ENCODE assay signal across 11 mouse cellular contexts in the genomic region with DNA sequence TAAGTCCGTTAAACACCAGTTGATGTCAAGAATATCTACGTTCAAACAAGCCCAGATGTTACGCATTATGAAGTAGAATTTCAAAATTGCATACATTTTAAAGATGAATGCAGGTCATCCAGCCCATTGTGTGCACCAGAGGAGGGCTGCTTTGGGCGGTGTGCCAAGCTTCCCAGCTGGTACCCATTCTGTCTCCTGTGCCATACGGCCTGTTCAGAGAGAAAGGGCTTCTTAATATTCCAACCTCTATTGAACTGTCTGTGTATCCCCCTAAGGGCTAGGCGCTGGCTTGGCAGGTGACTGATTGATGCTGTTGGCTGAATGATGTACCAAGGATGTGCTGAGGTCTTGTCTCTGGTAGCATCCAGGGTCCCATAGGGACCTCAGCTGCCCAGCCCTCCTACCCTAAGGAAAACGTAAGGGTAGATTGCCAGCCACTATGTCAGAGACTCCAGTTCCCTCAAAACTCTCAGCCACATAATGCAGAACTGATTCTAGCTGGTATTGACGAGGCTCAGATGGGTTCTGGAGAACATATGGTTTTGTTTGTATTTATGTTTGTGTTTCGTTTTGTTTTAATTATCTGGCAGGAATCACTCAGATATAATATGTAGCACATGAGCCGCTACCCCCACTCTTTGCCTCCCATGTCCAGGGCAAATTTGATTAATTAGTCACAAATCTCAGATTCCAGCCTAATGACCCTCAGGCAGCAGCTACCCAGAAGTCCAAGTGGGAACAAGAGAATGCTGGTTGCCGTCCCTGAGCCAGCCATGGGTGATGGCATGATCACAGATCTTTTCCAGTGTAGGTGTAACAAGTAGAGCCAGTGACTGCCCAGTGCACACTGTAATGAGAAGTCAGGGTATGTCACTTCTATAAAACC.
DNase-seq lines count a peak whose midpoint lies in the region; ATAC-seq and TF ChIP-seq lines count a peak whose summit lies in the region.
"Had no signal": no experiment of that assay in that cellular context is flagged by ENCODE, and none has a peak within 500 bp of the region (broad histone marks: within the 10 kb centered on the region; RNA-seq: fewer than 3 reads in every experiment).

No protein-coding gene starts in this region.

- H3K27me3 ChIP-seq in midbrain, embryonic 12.5 days: no peaks in the 10 kb centered on the region
- no peaks in the 10 kb centered on the region for H3K27me3 ChIP-seq in midbrain, embryonic 11.5 days (ENCODE audit: control insufficient read depth, insufficient read depth, low read length)
- no peaks in the 10 kb centered on the region for H3K27me3 ChIP-seq in embryonic facial prominence, embryonic 11.5 days (ENCODE audit: control insufficient read depth, insufficient read depth, low read length)
- H3K27me3 ChIP-seq in hindbrain, embryonic 14.5 days (ENCODE audit: control insufficient read depth, insufficient read depth, low read length): no peaks in the 10 kb centered on the region
- H3K27me3 ChIP-seq in midbrain, postnatal 0 days (ENCODE audit: insufficient read depth, low read length): no peaks in the 10 kb centered on the region
- no peaks in the 10 kb centered on the region for H3K27me3 ChIP-seq in liver, postnatal 0 days (ENCODE audit: insufficient read depth, low read length)
- H3K27me3 ChIP-seq: liver, embryonic 15.5 days had no signal

- TF ChIP-seq CTCF in midbrain, postnatal 0 days (IDR thresholded peaks at IDR 0.05): no peak
- no peak for TF ChIP-seq CTCF in liver, postnatal 0 days (IDR thresholded peaks at IDR 0.05; ENCODE audit: low read depth)

- DNase-seq in midbrain, embryonic 11.5 days (ENCODE audit: low spot score, missing footprints): no peak
- peak; percentile 68 for DNase-seq in embryonic facial prominence, embryonic 11.5 days (ENCODE audit: low spot score)
- DNase-seq in hindbrain, embryonic 14.5 days (ENCODE audit: low spot score): peak; percentile 50
- peak; percentile 56 for DNase-seq in midbrain, postnatal 0 days (ENCODE audit: low spot score)
- no peak for DNase-seq in lung, postnatal 10 days
- no peak for DNase-seq in liver, postnatal 0 days
- no peak for DNase-seq in left cerebral cortex, adult 11 months (ENCODE audit: low spot score)
- DNase-seq: heart, postnatal 4 days; thymus, postnatal 4 days had no signal

- no peak overlapping the region for H3K27ac ChIP-seq in midbrain, embryonic 12.5 days (replicated peaks)
- no peak overlapping the region for H3K27ac ChIP-seq in midbrain, embryonic 11.5 days (ENCODE audit: low read depth, low read length)
- no peak overlapping the region for H3K27ac ChIP-seq in embryonic facial prominence, embryonic 11.5 days (replicated peaks; ENCODE audit: low read depth, low read length)
- 0 out of 2 replicates have a peak overlapping the region, but pooled peaks have one; percentile 61 for H3K27ac ChIP-seq in hindbrain, embryonic 14.5 days
- no peak overlapping the region for H3K27ac ChIP-seq in midbrain, postnatal 0 days (ENCODE audit: low read depth, low read length)
- no peak overlapping the region for H3K27ac ChIP-seq in liver, postnatal 0 days (ENCODE audit: low read depth)
- H3K27ac ChIP-seq: liver, embryonic 15.5 days had no signal

- peaks cover 39% of the 10 kb centered on the region for H3K4me1 ChIP-seq in midbrain, embryonic 12.5 days
- H3K4me1 ChIP-seq in midbrain, embryonic 11.5 days (ENCODE audit: control insufficient read depth, insufficient read depth, low read length): peaks cover 13% of the 10 kb centered on the region; the same call in 1 of the 2 replicates
- H3K4me1 ChIP-seq in embryonic facial prominence, embryonic 11.5 days (ENCODE audit: control insufficient read depth, insufficient read depth, low read length): peaks cover 11% of the 10 kb centered on the region; the same call in 1 of the 2 replicates
- peaks cover 36% of the 10 kb centered on the region for H3K4me1 ChIP-seq in hindbrain, embryonic 14.5 days (replicated peaks; ENCODE audit: control insufficient read depth, insufficient read depth, low read length)
- 0 out of 2 replicates have a peak, but pooled peaks cover 3% of the 10 kb centered on the region for H3K4me1 ChIP-seq in midbrain, postnatal 0 days (ENCODE audit: insufficient read depth, low read length)
- H3K4me1 ChIP-seq in liver, postnatal 0 days (ENCODE audit: insufficient read depth): no peaks in the 10 kb centered on the region
- H3K4me1 ChIP-seq: liver, embryonic 15.5 days had no signal

- TF ChIP-seq EP300 in liver, postnatal 0 days (IDR thresholded peaks at IDR 0.05; ENCODE audit: low read depth): no peak

- no peak overlapping the region for H3K4me3 ChIP-seq in midbrain, embryonic 12.5 days
- H3K4me3 ChIP-seq in midbrain, embryonic 11.5 days (ENCODE audit: low read depth, low read length): no peak overlapping the region
- H3K4me3 ChIP-seq in embryonic facial prominence, embryonic 11.5 days (ENCODE audit: low read depth, low read length): no peak overlapping the region
- H3K4me3 ChIP-seq in hindbrain, embryonic 14.5 days (replicated peaks; ENCODE audit: low read length): no peak overlapping the region
- no peak overlapping the region for H3K4me3 ChIP-seq in midbrain, postnatal 0 days (ENCODE audit: low read depth, low read length)
- no peak overlapping the region for H3K4me3 ChIP-seq in liver, postnatal 0 days (ENCODE audit: low read depth, low read length)
- H3K4me3 ChIP-seq: liver, embryonic 15.5 days had no signal

- H3K9ac ChIP-seq in midbrain, embryonic 12.5 days (replicated peaks): no peak overlapping the region
- no peak overlapping the region for H3K9ac ChIP-seq in midbrain, embryonic 11.5 days (ENCODE audit: low read length)
- H3K9ac ChIP-seq in embryonic facial prominence, embryonic 11.5 days (replicated peaks; ENCODE audit: low read length): no peak overlapping the region
- no peak overlapping the region for H3K9ac ChIP-seq in hindbrain, embryonic 14.5 days
- H3K9ac ChIP-seq in midbrain, postnatal 0 days (replicated peaks; ENCODE audit: low read length, poor library complexity, severe bottlenecking): no peak overlapping the region
- H3K9ac ChIP-seq in liver, postnatal 0 days (replicated peaks): no peak overlapping the region
- H3K9ac ChIP-seq: liver, embryonic 15.5 days had no signal

- no peaks in the 10 kb centered on the region for H3K36me3 ChIP-seq in midbrain, embryonic 12.5 days
- H3K36me3 ChIP-seq in midbrain, embryonic 11.5 days (ENCODE audit: control insufficient read depth, insufficient read depth, low read length): no peaks in the 10 kb centered on the region
- no peaks in the 10 kb centered on the region for H3K36me3 ChIP-seq in embryonic facial prominence, embryonic 11.5 days (replicated peaks; ENCODE audit: control insufficient read depth, insufficient read depth, low read depth, low read length)
- H3K36me3 ChIP-seq in hindbrain, embryonic 14.5 days (replicated peaks; ENCODE audit: control insufficient read depth, insufficient read depth): no peaks in the 10 kb centered on the region
- no peaks in the 10 kb centered on the region for H3K36me3 ChIP-seq in midbrain, postnatal 0 days (ENCODE audit: insufficient read depth, low read length)
- H3K36me3 ChIP-seq in liver, postnatal 0 days (replicated peaks; ENCODE audit: insufficient read depth, low read length): no peaks in the 10 kb centered on the region
- H3K36me3 ChIP-seq: liver, embryonic 15.5 days had no signal

- ATAC-seq in midbrain, embryonic 12.5 days (ENCODE audit: low FRiP score, low read depth): 0 out of 2 replicates have a peak, but pooled peaks have one; percentile 23
- no peak for ATAC-seq in midbrain, embryonic 11.5 days (ENCODE audit: low FRiP score)
- peak; percentile 63; the same call in 1 of the 2 replicates for ATAC-seq in embryonic facial prominence, embryonic 11.5 days (replicated peaks; ENCODE audit: insufficient number of reproducible peaks, low FRiP score, low TSS enrichment, low read depth)
- peak; percentile 80; the same call in 1 of the 2 replicates for ATAC-seq in hindbrain, embryonic 14.5 days (ENCODE audit: low FRiP score)
- no peak for ATAC-seq in midbrain, postnatal 0 days (ENCODE audit: low FRiP score)
- ATAC-seq in liver, postnatal 0 days: no peak

- no peak overlapping the region for H3K4me2 ChIP-seq in midbrain, embryonic 12.5 days (replicated peaks)
- H3K4me2 ChIP-seq in midbrain, embryonic 11.5 days: no peak overlapping the region
- H3K4me2 ChIP-seq in embryonic facial prominence, embryonic 11.5 days (ENCODE audit: low read depth, low read length): no peak overlapping the region
- H3K4me2 ChIP-seq in hindbrain, embryonic 14.5 days (replicated peaks): no peak overlapping the region
- H3K4me2 ChIP-seq in midbrain, postnatal 0 days (ENCODE audit: low read depth, low read length, poor library complexity, severe bottlenecking): no peak overlapping the region
- no peak overlapping the region for H3K4me2 ChIP-seq in liver, postnatal 0 days (ENCODE audit: low read depth, low read length)
- H3K4me2 ChIP-seq: liver, embryonic 15.5 days had no signal

- WGBS in midbrain, embryonic 12.5 days: 79% methylated on average over 11 of the region's 11 CpGs
- WGBS in midbrain, embryonic 11.5 days: 84% methylated on average over 11 of the region's 11 CpGs
- 55% methylated on average over 11 of the region's 11 CpGs for WGBS in embryonic facial prominence, embryonic 11.5 days
- WGBS in hindbrain, embryonic 14.5 days: 42% methylated on average over 11 of the region's 11 CpGs
- 54% methylated on average over 11 of the region's 11 CpGs for WGBS in midbrain, postnatal 0 days
- WGBS in liver, postnatal 0 days (ENCODE audit: insufficient replicate concordance): 71% methylated on average over 11 of the region's 11 CpGs

- H3K9me3 ChIP-seq in midbrain, embryonic 12.5 days: no peaks in the 10 kb centered on the region
- no peaks in the 10 kb centered on the region for H3K9me3 ChIP-seq in midbrain, embryonic 11.5 days (ENCODE audit: control insufficient read depth, low read length)
- H3K9me3 ChIP-seq in embryonic facial prominence, embryonic 11.5 days (replicated peaks; ENCODE audit: control insufficient read depth, low read length): no peaks in the 10 kb centered on the region
- H3K9me3 ChIP-seq in hindbrain, embryonic 14.5 days (ENCODE audit: control insufficient read depth, low read length): no peaks in the 10 kb centered on the region
- H3K9me3 ChIP-seq in midbrain, postnatal 0 days (ENCODE audit: low read length): no peaks in the 10 kb centered on the region
- H3K9me3 ChIP-seq in liver, postnatal 0 days (ENCODE audit: low read length): no peaks in the 10 kb centered on the region
- H3K9me3 ChIP-seq: liver, embryonic 15.5 days had no signal

Comparison
In these comparisons a context has a peak if more than half of its experiments do, and no peak if none do; other contexts are left out.
1. ATAC-seq: peak in midbrain, embryonic 12.5 days (single experiment), embryonic facial prominence, embryonic 11.5 days (single experiment) and hindbrain, embryonic 14.5 days (single experiment); none in midbrain, embryonic 11.5 days (single experiment), midbrain, postnatal 0 days (single experiment) and liver, postnatal 0 days (single experiment).
2. DNase-seq: peak in embryonic facial prominence, embryonic 11.5 days (single experiment), hindbrain, embryonic 14.5 days (single experiment) and midbrain, postnatal 0 days (single experiment); none in midbrain, embryonic 11.5 days (single experiment), lung, postnatal 10 days (single experiment), liver, postnatal 0 days (single experiment) and left cerebral cortex, adult 11 months (single experiment).